Mouse (Mus musculus) embryo, embryonic 11 days (tissue): ENCODE data around the gene Polh.

ENCODE experiments used
- DNase-seq: peaks from one replicate; pipeline ENCODE4 v3.0.0-alpha.2; 2015

The Polh gene

DNA sequence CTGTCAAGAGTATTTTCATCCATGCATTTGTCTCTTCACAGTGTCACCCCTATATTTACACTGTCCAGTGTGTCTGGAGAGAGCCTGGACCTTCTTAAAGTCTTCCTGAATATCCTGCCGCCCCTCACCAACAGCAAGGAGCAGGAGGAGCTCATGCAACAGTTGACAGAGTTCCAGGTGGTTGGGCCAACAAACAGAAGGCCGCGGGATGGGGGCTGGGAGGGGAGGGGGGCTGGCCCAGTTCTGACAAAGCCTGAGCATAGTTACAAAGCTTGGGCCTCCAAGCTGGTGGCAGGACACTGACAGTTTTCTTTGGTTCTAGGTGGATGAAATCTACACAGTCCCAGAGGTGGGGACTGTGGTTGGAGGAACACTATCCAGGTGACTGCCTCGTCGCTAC is 36.2 kb downstream of the Polh start:
- DNase-seq, result no peak

- no peak for DNase-seq
These were observed 37.0 kb downstream of the Polh start for GRCm38 (mm10) chr17:46165460-46165859.

DNA sequence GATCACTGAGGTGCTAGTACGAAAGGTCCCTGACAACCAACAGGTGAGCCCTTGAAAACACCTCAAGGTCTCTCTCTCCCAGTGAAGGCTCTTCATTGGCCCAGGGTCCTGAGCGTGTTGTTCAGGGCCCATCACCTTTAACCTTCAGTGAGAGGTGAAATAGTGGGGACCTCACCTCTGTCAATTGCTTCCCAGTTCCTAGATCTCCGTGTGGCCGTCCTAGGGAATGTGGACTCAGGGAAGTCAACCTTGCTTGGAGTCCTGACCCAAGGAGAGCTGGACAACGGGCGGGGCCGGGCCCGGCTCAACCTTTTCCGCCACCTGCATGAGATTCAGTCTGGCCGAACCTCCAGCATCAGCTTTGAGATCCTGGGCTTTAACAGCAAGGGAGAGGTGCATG is 37.7 kb downstream of the Polh start:
- no peak for DNase-seq

DNA sequence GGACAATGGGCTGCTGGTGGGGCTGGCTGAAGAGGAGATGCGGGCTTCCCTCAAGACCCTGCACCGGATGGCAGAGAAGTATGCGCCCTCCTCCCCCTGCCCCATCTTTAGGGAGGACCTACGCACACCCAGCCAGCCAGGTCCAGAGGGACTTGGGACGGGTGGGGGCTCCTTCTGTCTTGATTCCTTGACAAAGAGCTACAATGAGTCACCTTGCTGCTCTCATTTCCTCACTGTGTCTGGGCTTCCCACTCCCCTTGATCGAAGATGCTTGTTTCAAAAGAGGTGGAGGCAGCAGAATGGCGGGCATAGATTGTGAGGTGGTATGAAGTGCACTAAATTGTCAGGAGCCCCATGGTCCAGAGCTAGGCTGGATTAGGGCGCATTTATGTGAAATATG is 38.1 kb downstream of the Polh start:
- no peak for DNase-seq

GRCm38 (mm10) chr17:46162951-46163421 is 39.5 kb downstream of the Polh start:
- DNase-seq, result no peak

DNA sequence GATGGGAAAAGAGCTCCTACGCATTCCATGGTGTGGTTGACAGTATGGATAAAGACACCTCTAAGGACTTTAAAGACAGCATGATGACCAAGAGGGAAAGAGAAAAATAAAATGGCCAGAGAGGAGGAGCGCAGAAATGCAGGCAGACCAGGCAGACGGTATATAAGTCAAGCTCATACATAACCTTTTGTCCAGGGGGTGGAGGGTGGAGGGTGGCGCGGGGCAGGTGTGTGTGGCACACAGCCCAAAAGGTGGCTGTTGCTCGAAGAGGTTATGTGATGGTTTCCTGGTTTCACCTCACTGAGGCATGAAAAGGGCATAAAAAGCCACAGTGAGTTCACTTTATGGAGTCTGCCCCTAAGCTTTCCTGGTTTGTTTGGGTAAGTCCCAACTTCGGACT is 39.9 kb downstream of the Polh start:
- DNase-seq, result no peak

DNA sequence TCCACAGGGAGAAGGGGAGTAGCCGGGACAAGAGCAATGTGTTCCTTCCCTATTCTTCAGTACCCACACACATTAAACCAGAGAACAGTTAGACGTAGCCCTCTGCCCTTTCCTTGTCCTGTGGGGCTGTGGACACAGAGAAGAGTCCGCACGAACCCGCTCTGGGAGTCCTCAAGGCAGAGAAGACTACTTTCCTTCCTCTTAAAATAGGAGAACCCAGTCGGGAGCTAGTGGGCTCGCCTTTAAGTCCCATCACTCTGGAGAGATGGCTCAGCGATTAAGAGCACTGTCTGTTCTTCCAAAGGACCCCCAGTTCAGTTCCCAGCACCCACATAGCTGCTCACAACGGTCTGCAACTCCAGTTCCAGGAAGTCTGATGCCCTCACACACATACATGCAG is 40.7 kb downstream of the Polh start:
- DNase-seq, result no peak

GRCm38 (mm10) chr17:46161179-46161578 is 41.3 kb downstream of the Polh start:
- DNase-seq, result peak; percentile 65

DNA sequence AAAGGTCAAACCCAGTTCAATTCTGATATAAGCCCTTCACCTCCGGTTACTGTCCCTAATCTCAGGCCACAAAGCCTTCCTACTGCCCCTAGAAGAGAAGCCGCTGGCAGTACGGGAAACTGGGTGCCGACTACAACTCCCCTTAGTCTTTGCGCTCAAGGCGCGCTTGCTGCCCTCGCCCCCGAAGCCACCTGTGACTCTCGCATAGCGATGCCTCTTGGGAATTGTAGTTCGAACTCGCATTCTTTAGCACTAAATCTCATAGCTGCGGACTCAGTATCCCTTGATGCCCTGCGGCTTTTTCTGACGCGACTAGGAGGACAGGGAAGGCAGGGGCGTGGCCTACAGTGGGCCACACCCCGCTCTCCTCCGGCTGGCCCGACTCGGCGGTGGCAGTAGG is 41.8 kb downstream of the Polh start, which contains the start of gene Gtpbp2:
Gene Gtpbp2 (plus strand): TSS at position 347 of the 400 bp plus-strand sequence.
- DNase-seq, result peak; percentile 100

- DNase-seq, result peak; percentile 93
These were observed 42.3 kb downstream of the Polh start for GRCm38 (mm10) chr17:46160090-46160662.

- DNase-seq, result no peak
These were observed 43.2 kb downstream of the Polh start for GRCm38 (mm10) chr17:46159236-46159635.

DNA sequence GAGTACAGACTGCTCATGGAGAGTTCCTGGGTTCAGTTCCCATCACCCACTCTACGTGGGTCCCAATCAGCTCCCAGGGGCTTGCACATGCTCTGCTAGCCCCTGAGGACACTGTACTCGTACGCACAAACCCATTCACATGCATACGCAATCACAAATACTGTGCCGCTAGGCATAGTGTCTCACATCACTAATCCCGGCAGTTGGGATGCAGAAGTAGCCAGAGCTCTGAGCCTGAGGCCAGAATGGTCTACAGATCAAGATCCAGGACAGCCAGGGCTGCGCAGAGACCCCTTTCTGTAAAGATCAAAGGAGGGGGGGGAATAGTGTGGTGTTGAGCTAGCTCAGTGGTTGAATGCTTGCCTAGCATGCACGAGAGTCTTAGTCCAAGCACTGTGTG is 45.3 kb downstream of the Polh start:
- DNase-seq, result no peak

DNA sequence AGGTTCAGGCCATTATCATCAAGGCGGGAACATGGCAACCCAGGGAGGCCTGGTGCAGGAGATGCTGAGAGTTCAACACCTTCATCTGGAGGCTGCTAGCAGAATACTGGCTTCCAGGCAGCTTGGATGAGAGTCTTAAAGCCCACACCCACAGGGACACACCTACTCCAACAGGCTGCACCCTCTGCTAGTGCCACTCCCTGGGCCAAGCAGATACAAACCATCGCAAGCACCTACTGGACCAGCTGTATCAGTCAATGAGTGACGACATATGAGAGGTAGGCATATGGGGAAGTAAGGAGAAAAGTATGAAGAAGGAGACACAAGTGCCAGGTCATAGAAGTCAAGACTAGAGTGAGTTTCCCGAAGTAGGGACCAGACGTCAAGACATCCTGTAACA is 45.8 kb downstream of the Polh start:
- no peak for DNase-seq

GRCm38 (mm10) chr17:46154336-46154735 is 48.1 kb downstream of the Polh start:
- no peak for DNase-seq

GRCm38 (mm10) chr17:46152847-46153782 is 49.3 kb downstream of the Polh start, which contains the start of gene Mad2l1bp:
Gene Mad2l1bp (minus strand): TSS chr17:46153553.
- DNase-seq, result peak; percentile 96

GRCm38 (mm10) chr17:46143578-46144423 is 58.6 kb downstream of the Polh start, which contains the start of gene Rsph9:
Gene Rsph9 (minus strand): TSS chr17:46144216.
- peak; percentile 90 for DNase-seq

- no peak for DNase-seq
These were observed 62.6 kb downstream of the Polh start for GRCm38 (mm10) chr17:46139872-46140271.

GRCm38 (mm10) chr17:46138563-46139236 is 63.7 kb downstream of the Polh start:
- DNase-seq, result no peak

- DNase-seq, result no peak
These were observed 69.6 kb downstream of the Polh start for GRCm38 (mm10) chr17:46132862-46133261.

- peak; percentile 80 for DNase-seq
These were observed 70.3 kb downstream of the Polh start for GRCm38 (mm10) chr17:46132058-46132718.

GRCm38 (mm10) chr17:46129741-46130498 is 72.5 kb downstream of the Polh start:
- no peak for DNase-seq
